Mouse (Mus musculus): ENCODE measurements around the gene Zfp128.

DNA sequence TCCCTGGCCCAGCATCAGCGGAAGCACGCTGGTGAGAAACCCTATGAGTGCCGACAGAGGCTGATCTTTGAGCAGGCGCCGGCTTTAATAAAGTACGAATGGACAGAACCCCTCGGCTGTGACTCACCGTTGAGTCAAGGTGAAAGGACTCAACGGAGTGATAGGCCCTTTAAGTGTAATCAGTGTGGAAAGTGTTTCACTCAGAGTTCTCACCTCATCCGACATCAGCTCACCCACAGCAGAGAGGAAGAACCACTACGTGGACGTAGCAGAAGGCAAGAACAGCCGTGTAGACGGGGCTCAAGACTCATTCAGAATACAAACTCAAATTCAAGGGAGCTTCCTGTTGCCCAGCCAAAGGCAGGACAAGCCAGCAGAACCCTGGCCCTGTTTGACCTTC is 10.0 kb downstream of the Zfp128 start:
- TF ChIP-seq CTCF (IDR thresholded peaks at IDR 0.05) (no peak), EP300 (IDR thresholded peaks at IDR 0.05) (no peak)
